Mouse (Mus musculus) splenic B cell, adult 2 months (primary cell): ENCODE measurements at regions not wholly inside any gene's neighbourhood (a gene's known extent, or its start where the extent isn't known, plus 50 kb on each side); places are given as distances from the start of the nearest gene placed in this dataset.

Experiments
- DNase-seq: peaks from one replicate; pipeline ENCODE4 v3.0.0-alpha.2; 2011; ENCODE audit warnings: low read depth, low spot score
- H3K27me3 ChIP-seq: 2 replicates; pipeline ENCODE4 v1.6.1; 2012; ENCODE audit warnings: mild to moderate bottlenecking, low read length, moderate library complexity, mixed read lengths; ENCODE audit not compliant: control insufficient read depth, poor library complexity, insufficient read depth, severe bottlenecking
- H3K36me3 ChIP-seq: 2 replicates; pipeline ENCODE4 v1.6.1; 2012; ENCODE audit warnings: mild to moderate bottlenecking, low read length, moderate library complexity, mixed read lengths; ENCODE audit not compliant: control insufficient read depth, poor library complexity, insufficient read depth, severe bottlenecking

DNA sequence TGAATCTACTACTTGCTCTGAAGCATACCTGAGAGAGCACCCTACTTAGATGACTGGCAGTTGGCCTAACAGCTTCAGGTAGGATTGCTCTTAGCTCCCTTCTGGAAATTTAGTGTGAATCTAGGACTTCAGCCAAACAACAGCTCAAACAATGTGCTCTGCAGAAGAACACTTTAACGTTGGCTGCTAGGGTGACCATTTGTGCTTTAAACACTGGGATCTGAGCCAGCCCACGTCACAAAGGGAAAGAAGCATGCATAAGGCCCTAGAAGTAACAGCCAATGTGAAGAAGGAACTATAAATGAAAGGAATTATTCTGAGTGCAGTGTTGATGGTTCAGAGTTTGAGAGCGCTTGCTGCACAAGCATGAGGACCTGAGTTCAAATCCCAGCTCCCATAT lies 101.2 kb upstream of the Dock1 start:
- DNase-seq = no peak
- Histone ChIP-seq H3K36me3 (no peaks in the 10 kb centered on the region), H3K27me3 (no peaks in the 10 kb centered on the region)

- no peaks in the 10 kb centered on the region for H3K27me3 ChIP-seq
- H3K36me3 ChIP-seq = no peaks in the 10 kb centered on the region
- DNase-seq = no peak
These were observed 100.2 kb upstream of the Dock1 start for GRCm38 (mm10) chr7:134570176-134570810.

- no peaks in the 10 kb centered on the region for H3K36me3 ChIP-seq
- DNase-seq = no peak
- no peaks in the 10 kb centered on the region for H3K27me3 ChIP-seq
These were observed 88.7 kb upstream of the Dock1 start for GRCm38 (mm10) chr7:134581746-134582145.

- Histone ChIP-seq H3K27me3 (no peaks in the 10 kb centered on the region), H3K36me3 (no peaks in the 10 kb centered on the region)
- no peak for DNase-seq
These were observed 85.0 kb upstream of the Dock1 start for GRCm38 (mm10) chr7:134585478-134585877.

GRCm38 (mm10) chr7:134586990-134587389 lies 83.5 kb upstream of the Dock1 start:
- Histone ChIP-seq H3K36me3 (no peaks in the 10 kb centered on the region), H3K27me3 (no peaks in the 10 kb centered on the region)
- DNase-seq = peak; percentile 48

- Histone ChIP-seq H3K27me3 (no peaks in the 10 kb centered on the region), H3K36me3 (no peaks in the 10 kb centered on the region)
- DNase-seq = no peak
These were observed 62.6 kb upstream of the Dock1 start for GRCm38 (mm10) chr7:134607886-134608285.

GRCm38 (mm10) chr7:134610159-134610558 lies 60.3 kb upstream of the Dock1 start:
- Histone ChIP-seq H3K27me3 (no peaks in the 10 kb centered on the region), H3K36me3 (no peaks in the 10 kb centered on the region)
- DNase-seq = no peak

DNA sequence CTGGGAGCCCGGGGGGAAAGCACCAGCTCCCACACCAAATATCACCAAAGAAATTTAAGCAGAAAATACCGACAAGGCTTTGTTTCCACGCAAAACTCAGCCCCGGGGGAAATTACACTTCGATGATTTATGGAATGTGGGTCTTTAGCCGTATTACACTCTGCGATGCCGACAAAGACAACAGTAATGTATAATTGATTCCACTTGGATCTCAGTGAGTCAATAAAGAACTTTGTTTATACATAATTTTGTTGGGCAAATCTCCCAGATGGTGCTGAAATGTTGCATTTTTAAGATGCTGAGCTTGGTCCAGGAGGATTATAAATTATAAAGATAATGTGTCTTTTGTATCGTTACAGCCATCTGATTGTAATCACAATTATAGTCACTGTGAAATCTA lies 59.1 kb upstream of the Dock1 start:
- DNase-seq = no peak
- Histone ChIP-seq H3K36me3 (no peaks in the 10 kb centered on the region), H3K27me3 (no peaks in the 10 kb centered on the region)

DNA sequence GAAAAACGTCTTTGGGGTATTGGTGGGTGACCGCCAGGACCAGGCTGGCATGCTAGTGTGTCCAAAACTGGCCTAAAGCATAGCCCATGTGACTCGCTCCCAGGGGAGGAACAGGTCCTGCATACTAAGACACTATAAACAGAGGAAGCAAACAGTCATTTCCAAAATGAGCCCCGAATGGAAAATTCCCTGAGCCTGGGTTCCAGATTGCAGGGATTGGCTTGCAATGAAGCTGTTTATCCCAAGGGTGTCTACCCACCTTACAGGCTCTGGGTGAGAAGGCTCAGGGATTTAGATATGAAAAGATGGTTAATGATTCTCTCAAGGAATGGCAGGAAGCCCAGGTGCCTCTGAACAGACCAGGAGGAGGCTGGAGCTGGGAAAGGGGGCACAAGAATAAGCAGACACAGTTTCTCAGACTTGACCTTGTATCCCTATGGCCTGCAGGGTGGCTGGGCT lies 58.2 kb upstream of the Dock1 start:
- Histone ChIP-seq H3K27me3 (no peaks in the 10 kb centered on the region), H3K36me3 (no peaks in the 10 kb centered on the region)
- DNase-seq = no peak

- H3K27me3 ChIP-seq = no peaks in the 10 kb centered on the region
- DNase-seq = no peak
- no peaks in the 10 kb centered on the region for H3K36me3 ChIP-seq
These were observed 51.1 kb upstream of the Dock1 start for GRCm38 (mm10) chr7:134619220-134619975.

DNA sequence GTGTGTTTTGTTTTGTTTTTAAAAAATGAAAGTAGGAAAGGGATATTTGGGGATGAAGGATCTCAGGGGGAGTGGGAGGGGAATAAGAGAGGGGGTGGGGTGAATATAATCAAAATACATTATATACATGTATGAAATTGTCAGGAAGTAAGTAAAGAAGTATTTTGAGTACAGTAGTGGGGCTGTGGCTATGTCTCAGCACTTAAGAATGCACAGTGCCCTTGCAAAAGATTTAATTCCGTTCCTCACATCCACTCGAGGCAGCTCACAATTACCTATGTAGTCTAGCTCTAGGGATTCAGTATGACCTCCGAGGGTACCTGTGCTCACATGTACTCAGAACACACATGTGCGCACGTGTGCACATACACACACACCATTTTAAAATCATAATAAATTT lies 50.4 kb upstream of the Dock1 start:
- no peak for DNase-seq
- Histone ChIP-seq H3K27me3 (no peaks in the 10 kb centered on the region), H3K36me3 (no peaks in the 10 kb centered on the region)
